Mouse (Mus musculus): Measurements from ENCODE around the gene Klc1.

- TF ChIP-seq CTCF (IDR thresholded peaks at IDR 0.05; ENCODE audit: low read depth, low read length) (no peak), POLR2A (IDR thresholded peaks at IDR 0.05; ENCODE audit: borderline replicate concordance, low read depth, low read length) (no peak)
These were observed 58.3 kb downstream of the Klc1 start for GRCm38 (mm10) chr12:111816967-111817366.

Data from bone marrow macrophage, adult 2 months (primary cell).